Mouse (Mus musculus) G1E (cell line): Measurements from ENCODE around the gene Cyp2d10.

ENCODE experiments used
- CTCF ChIP-seq: IDR thresholded peaks from 2 replicates; pipeline ENCODE4 v1.5.1; 2012; ENCODE audit warnings: low read depth, low read length, inconsistent platforms, mixed read lengths
- GATA1 ChIP-seq: IDR thresholded peaks from 2 replicates; pipeline ENCODE4 v1.6.1; 2012; ENCODE audit warnings: borderline replicate concordance, low read length, inconsistent platforms, mixed read lengths
- TAL1 ChIP-seq: conservative IDR thresholded peaks from 2 replicates; pipeline ENCODE4 v1.6.1; 2012; ENCODE audit warnings: low read depth, low read length, inconsistent platforms, mixed read lengths

DNA sequence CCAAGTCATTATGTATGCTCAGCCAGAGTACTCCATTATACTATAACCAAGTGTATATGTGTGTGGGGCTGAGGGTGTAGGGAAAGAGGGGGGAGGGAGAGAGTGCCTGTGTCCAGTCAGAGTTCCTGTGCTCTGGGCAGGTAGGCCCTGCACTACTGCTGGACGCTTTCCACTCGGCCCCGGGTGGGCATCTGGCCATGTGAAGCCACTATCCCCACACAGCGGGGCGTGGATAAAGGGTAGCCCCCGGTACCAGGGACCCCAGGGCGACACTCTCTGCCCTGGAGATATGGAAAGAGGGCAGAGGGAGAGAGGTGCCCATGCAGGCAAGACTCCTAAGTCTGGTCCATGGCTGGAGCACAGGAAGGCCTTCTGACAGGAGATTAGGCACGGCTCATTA is 38.2 kb upstream of the Cyp2d10 start:
- TF ChIP-seq CTCF (no peak), GATA1 (no peak), TAL1 (no peak)
